Mouse (Mus musculus) heart, embryonic 14.5 days (tissue): ENCODE results near the gene Cib2. TPM values are rescaled to one million over a fixed set of nuclear protein-coding genes. Genes with fewer than 3 reads are reported as not detected.
A peak's percentile ranks its signal among the peaks of the same experiment; 100 is the strongest.

ENCODE experiments used
- ATAC-seq: fragments of 200-750 bp; cut with Nextera tagmentation; 2 replicates; pipeline ENCODE4 v1.8.0; 2017; ENCODE audit warnings: low read depth, moderate TSS enrichment; ENCODE audit not compliant: insufficient number of reproducible peaks, insufficient read depth, low FRiP score
- H3K27ac ChIP-seq, 2 experiments: fragments of 200-500 bp in 1 of 2; fragments of 300-500 bp in 1 of 2; sonication (generic) in 1 of 2; replicated peaks in 1 of 2; 2 replicates each; pipeline ENCODE4 v1.5.1; 2012 to 2014; ENCODE audit warnings: low read depth in 2 of 2, low read length in 2 of 2, control low read depth in 1 of 2, mild to moderate bottlenecking in 1 of 2, mixed read lengths in 1 of 2; ENCODE audit not compliant: control insufficient read depth in 1 of 2, insufficient read depth in 1 of 2
- H3K27me3 ChIP-seq: fragments of 300-500 bp; sonication (generic); 2 replicates; pipeline ENCODE4 v1.6.1; 2014; ENCODE audit warnings: mild to moderate bottlenecking, low read length, control low read depth; ENCODE audit not compliant: control insufficient read depth, insufficient read depth
- H3K36me3 ChIP-seq: fragments of 300-500 bp; sonication (generic); 2 replicates; pipeline ENCODE4 v1.6.1; 2014; ENCODE audit warnings: mild to moderate bottlenecking, control low read depth, low read length, mixed read lengths; ENCODE audit not compliant: control insufficient read depth, insufficient read depth
- H3K4me1 ChIP-seq, 2 experiments: fragments of 200-500 bp in 1 of 2; fragments of 300-500 bp in 1 of 2; sonication (generic) in 1 of 2; 2 replicates each; pipeline ENCODE4 v1.6.1; 2012 to 2014; ENCODE audit warnings: low read length in 2 of 2, control low read depth in 1 of 2, mixed read lengths in 1 of 2; ENCODE audit not compliant: control insufficient read depth in 2 of 2, insufficient read depth in 2 of 2
- H3K4me2 ChIP-seq: fragments of 300-500 bp; sonication (generic); 2 replicates; pipeline ENCODE4 v1.6.1; 2014; ENCODE audit warnings: mild to moderate bottlenecking, low read length
- H3K4me3 ChIP-seq, 2 experiments: fragments of 200-500 bp in 1 of 2; fragments of 300-500 bp in 1 of 2; sonication (generic) in 1 of 2; 2 replicates each; pipeline ENCODE4 v1.5.1; 2012 to 2014; ENCODE audit warnings: low read length in 2 of 2, mild to moderate bottlenecking in 2 of 2, control low read depth in 1 of 2, low read depth in 1 of 2, moderate library complexity in 1 of 2; ENCODE audit not compliant: control insufficient read depth in 1 of 2, insufficient read depth in 1 of 2
- H3K9ac ChIP-seq: fragments of 300-500 bp; sonication (generic); 2 replicates; pipeline ENCODE4 v1.6.1; 2014; ENCODE audit warnings: mild to moderate bottlenecking, low read length
- H3K9me3 ChIP-seq: fragments of 300-500 bp; sonication (generic); 2 replicates; pipeline ENCODE4 v1.6.1; 2016; ENCODE audit warnings: low read length, control low read depth; ENCODE audit not compliant: control insufficient read depth
- WGBS: fragments of 180-500 bp; shearing (Covaris S2); extraction: QIAGEN DNeasy Blood & Tissue Kit; methylation state at CpG from one replicate; pipeline ENCODE4 v1.1.7; 2014; 5-methylcytosine and 5-hydroxymethylcytosine counted together
- polyA plus RNA-seq: library from polyadenylated mRNA; unstranded; fragments of >200 nt; fragmentation: Nextera tagmentation; extraction: Ambion mirVana; gene quantifications from 2 replicates; pipeline ENCODE4 v1.2.1, GENCODE M21; 2014

The Cib2 gene
- polyA plus RNA-seq, 1 experiment from 2014 or later, result 6.7 TPM

DNA sequence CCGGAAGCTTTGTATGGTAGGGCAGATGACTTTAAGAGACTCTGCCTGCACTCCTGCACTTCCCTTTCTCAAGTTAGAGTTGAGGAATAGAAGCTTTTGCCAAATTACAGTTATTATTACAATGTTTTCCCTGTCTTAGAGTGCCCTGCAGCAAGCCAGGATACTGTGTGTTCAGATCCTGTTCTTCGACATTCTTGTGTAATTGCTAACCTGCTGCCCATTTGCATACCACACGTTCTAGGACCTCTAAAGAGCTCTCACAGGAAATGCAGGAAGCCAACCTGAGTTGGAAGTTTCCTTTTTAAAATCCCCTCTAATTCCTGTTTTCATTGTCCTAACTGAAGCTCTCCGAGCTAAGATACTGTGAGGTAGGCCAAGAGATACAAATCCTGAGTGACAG is 6.9 kb upstream of the Cib2 start:
- Histone ChIP-seq H3K27ac (no peak overlapping the region), H3K4me3 (no peak overlapping the region), H3K9me3 (no peaks in the 10 kb centered on the region), H3K4me2 (no peak overlapping the region), H3K9ac (no peak overlapping the region), H3K36me3 (no peaks in the 10 kb centered on the region), H3K4me1 (no peaks in the 10 kb centered on the region), H3K27me3 (no peaks in the 10 kb centered on the region)
- 50% methylated on average over 4 of the region's 4 CpGs for WGBS
- ATAC-seq, result no peak

DNA sequence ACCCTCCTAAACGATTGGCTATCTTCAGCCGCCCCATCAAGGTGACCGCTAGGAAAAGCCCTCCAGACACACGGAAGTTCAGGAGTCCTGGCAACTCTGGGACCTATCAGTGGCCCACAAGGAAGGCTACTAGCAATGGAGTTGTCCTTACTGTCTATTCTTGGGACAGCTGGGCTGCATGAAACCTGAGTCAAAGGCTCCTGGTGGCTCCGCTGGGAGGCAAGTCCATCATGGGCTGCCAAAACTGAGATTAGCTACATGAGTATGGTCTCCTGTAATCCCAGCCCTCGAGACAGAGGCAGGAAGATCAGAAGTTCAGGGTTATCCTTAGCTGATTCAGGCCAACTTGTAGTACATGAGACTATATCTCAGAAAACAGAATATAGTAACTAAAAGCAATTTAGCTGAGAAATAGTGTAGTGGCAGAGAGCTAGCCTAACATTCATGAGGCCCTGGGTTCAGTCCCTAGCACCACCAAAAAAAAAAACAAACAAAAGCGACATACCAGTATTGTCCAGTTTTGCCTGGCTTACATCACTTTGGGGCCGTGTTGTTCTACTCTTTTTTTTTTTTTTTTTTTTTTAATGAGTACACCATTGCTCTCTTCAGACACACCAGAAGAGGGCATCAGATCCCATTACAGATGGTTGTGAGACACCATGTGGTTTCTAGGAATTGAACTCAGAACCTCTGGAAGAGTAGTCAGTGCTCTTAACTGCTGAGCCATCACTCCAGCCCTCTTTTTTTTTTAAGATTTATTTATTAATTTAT is 998 bp upstream of the Cib2 start:
- Histone ChIP-seq H3K27me3 (peaks cover 11% of the 10 kb centered on the region), H3K4me1 (peaks cover 2 to 5% of the 10 kb centered on the region in 2 experiments; a peak in 3 of 4 replicates), H3K27ac (no peak overlapping the region), H3K4me2 (no peak overlapping the region), H3K4me3 (no peak overlapping the region), H3K9ac (peak overlapping the region; percentile 68; the same call in 1 of the 2 replicates), H3K9me3 (no peaks in the 10 kb centered on the region), H3K36me3 (no peaks in the 10 kb centered on the region)
- WGBS, result 82% methylated on average over 8 of the region's 8 CpGs
- no peak for ATAC-seq

GRCm38 (mm10) chr9:54558731-54559130 is 1.3 kb downstream of the Cib2 start:
- Histone ChIP-seq H3K27me3 (peaks cover 11% of the 10 kb centered on the region), H3K4me3 (no peak overlapping the region), H3K9me3 (no peaks in the 10 kb centered on the region), H3K9ac (no peak overlapping the region), H3K4me1 (peaks cover 2 to 5% of the 10 kb centered on the region in 2 experiments; a peak in 3 of 4 replicates), H3K4me2 (no peak overlapping the region), H3K36me3 (no peaks in the 10 kb centered on the region), H3K27ac (no peak overlapping the region)
- no peak for ATAC-seq
- WGBS, result 71% methylated on average over 8 of the region's 8 CpGs

GRCm38 (mm10) chr9:54555044-54555443 is 5.0 kb downstream of the Cib2 start:
- no peak for ATAC-seq
- WGBS, result 64% methylated on average over 2 of the region's 2 CpGs
- peaks cover 0 to 5% of the 10 kb centered on the region in 2 experiments; a peak in 2 of 4 replicates for H3K4me1 ChIP-seq
- no peak overlapping the region for H3K27ac ChIP-seq
- no peak overlapping the region for H3K4me2 ChIP-seq
- H3K9me3 ChIP-seq, result no peaks in the 10 kb centered on the region
- H3K9ac ChIP-seq, result no peak overlapping the region
- no peaks in the 10 kb centered on the region for H3K36me3 ChIP-seq
- no peak overlapping the region for H3K4me3 ChIP-seq
- peaks cover 11% of the 10 kb centered on the region for H3K27me3 ChIP-seq

GRCm38 (mm10) chr9:54552409-54552808 is 7.6 kb downstream of the Cib2 start:
- H3K4me2 ChIP-seq, result no peak overlapping the region
- no peak overlapping the region for H3K9ac ChIP-seq
- H3K4me1 ChIP-seq, result no peaks in the 10 kb centered on the region
- ATAC-seq, result no peak
- no peak overlapping the region for H3K4me3 ChIP-seq
- WGBS, result 12% methylated on average over 5 of the region's 5 CpGs
- H3K9me3 ChIP-seq, result no peaks in the 10 kb centered on the region
- H3K36me3 ChIP-seq, result no peaks in the 10 kb centered on the region
- no peaks in the 10 kb centered on the region for H3K27me3 ChIP-seq
- no peak overlapping the region for H3K27ac ChIP-seq

GRCm38 (mm10) chr9:54549433-54549832 is 10.6 kb downstream of the Cib2 start:
- 0 out of 2 replicates have a peak, but pooled peaks have one; percentile 25 for ATAC-seq
- no peak overlapping the region for H3K4me2 ChIP-seq
- H3K4me3 ChIP-seq, result no peak overlapping the region
- H3K9me3 ChIP-seq, result no peaks in the 10 kb centered on the region
- no peaks in the 10 kb centered on the region for H3K36me3 ChIP-seq
- H3K27me3 ChIP-seq, result no peaks in the 10 kb centered on the region
- no peak overlapping the region for H3K27ac ChIP-seq
- H3K4me1 ChIP-seq, result no peaks in the 10 kb centered on the region
- H3K9ac ChIP-seq, result no peak overlapping the region
- WGBS, result 82% methylated on average over 6 of the region's 6 CpGs

DNA sequence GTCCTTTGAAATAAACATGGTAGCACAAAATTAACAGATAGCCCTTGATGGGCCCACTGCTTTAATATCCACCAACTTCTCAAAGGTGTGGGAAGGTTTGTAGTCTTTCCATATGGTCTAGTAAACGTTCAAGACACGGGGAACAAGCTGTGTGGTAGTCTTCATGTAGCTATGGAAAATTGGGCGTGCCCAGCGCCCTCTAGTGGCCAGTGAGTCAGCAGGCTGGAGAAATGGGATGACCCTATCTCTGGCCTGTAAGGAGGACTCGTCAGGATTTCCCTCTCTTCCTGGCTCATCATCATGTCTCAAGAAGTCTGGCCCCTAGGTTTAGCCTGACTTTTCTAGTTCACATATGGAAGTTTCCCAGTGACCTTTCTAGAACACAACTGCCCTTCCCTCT is 12.5 kb downstream of the Cib2 start:
- H3K27ac ChIP-seq, result no peak overlapping the region
- ATAC-seq, result no peak
- no peaks in the 10 kb centered on the region for H3K27me3 ChIP-seq
- no peaks in the 10 kb centered on the region for H3K9me3 ChIP-seq
- H3K4me3 ChIP-seq, result no peak overlapping the region
- H3K36me3 ChIP-seq, result no peaks in the 10 kb centered on the region
- H3K4me2 ChIP-seq, result no peak overlapping the region
- WGBS, result 22% methylated on average over 5 of the region's 5 CpGs
- H3K4me1 ChIP-seq, result no peaks in the 10 kb centered on the region; a peak in 1 of 4 replicates
- no peak overlapping the region for H3K9ac ChIP-seq

- Histone ChIP-seq H3K4me2 (no peak overlapping the region), H3K27ac (no peak overlapping the region), H3K4me3 (no peak overlapping the region), H3K36me3 (no peaks in the 10 kb centered on the region), H3K4me1 (no peaks in the 10 kb centered on the region; a peak in 1 of 4 replicates), H3K27me3 (no peaks in the 10 kb centered on the region), H3K9me3 (no peaks in the 10 kb centered on the region), H3K9ac (no peak overlapping the region)
- ATAC-seq, result no peak
- 93% methylated on average over 4 of the region's 4 CpGs for WGBS
Observed at GRCm38 (mm10) chr9:54544954-54545315, 15.1 kb downstream of the Cib2 start.
